Comparison of ENCODE assay signal across 9 mouse cellular contexts in genomic region chr15:95598630-95599029, GRCm38 (mm10). TPM values are rescaled to one million over a fixed set of nuclear protein-coding genes. Genes with fewer than 3 reads are reported as not detected.
A peak's percentile ranks its signal among the peaks of the same experiment; 100 is the strongest.
DNase-seq lines count a peak whose midpoint lies in the region; ATAC-seq lines count a peak whose summit lies in the region.
"Had no signal": no experiment of that assay in that cellular context is flagged by ENCODE, and none has a peak within 500 bp of the region (broad histone marks: within the 10 kb centered on the region; RNA-seq: fewer than 3 reads in every experiment).

No protein-coding gene starts in this region.

- no peak for ATAC-seq in erythroblast, adult 5-6 weeks (replicated peaks; ENCODE audit: low FRiP score, poor library complexity, severe bottlenecking)

- peak; percentile 22 for DNase-seq in adrenal gland, postnatal 10 days
- DNase-seq in adrenal gland, postnatal 25 days: no peak
- peak; percentile 29 to 30 for DNase-seq in left cerebral cortex, postnatal 14 days (ENCODE audit: low spot score in 2 of 2)
- DNase-seq in left cerebral cortex, adult 11 months (ENCODE audit: low spot score): no peak
- peak; percentile 69 for DNase-seq in R1 (ENCODE audit: low read depth, low spot score)
- peak; percentile 29 for DNase-seq in lung, postnatal 10 days
- DNase-seq in T-cell, adult 2 months (ENCODE audit: low spot score): no peak
- DNase-seq: liver, embryonic 13.5 days had no signal

- intact Hi-C loops in left cerebral cortex, postnatal 14 days (cut with DNase I): loop anchor here (5.0 kb wide), 1 partner anchor 94 kb away; no protein-coding TSS in a partner anchor

RNA-seq across cellular contexts. Expression of gene Dbx2, which starts 57.1 kb away (rescaled TPM):
- not detected for total RNA-seq in adrenal gland, postnatal 10 days (2021)
- total RNA-seq in adrenal gland, postnatal 25 days (2021): not detected in 2 replicates
- total RNA-seq in left cerebral cortex, postnatal 14 days (2021): 10 to 100 TPM; 19.2 to 24.4 TPM
- not detected in 2 replicates for total RNA-seq in erythroblast, adult 5-6 weeks (2015; ENCODE audit: low replicate concordance)
- total RNA-seq in erythroblast, adult 5-6 weeks (2017; ENCODE audit: low replicate concordance): not detected in 2 replicates

Comparison
In these comparisons a context has a peak if more than half of its experiments do, and no peak if none do; other contexts are left out.
1. DNase-seq: peak in adrenal gland, postnatal 10 days (single experiment), left cerebral cortex, postnatal 14 days (2 of 2), R1 (single experiment) and lung, postnatal 10 days (single experiment); none in adrenal gland, postnatal 25 days (single experiment), left cerebral cortex, adult 11 months (single experiment) and T-cell, adult 2 months (single experiment).
2. RNA of gene Dbx2, which starts 57.1 kb away (total RNA-seq): 19.2 to 24.4 TPM in left cerebral cortex, postnatal 14 days; not detected in adrenal gland, postnatal 25 days, not detected in adrenal gland, postnatal 10 days and not detected in erythroblast, adult 5-6 weeks; every median in the first group is over 10 times any median in the second.